Mouse (Mus musculus): ENCODE data around the gene Vmn2r82. TPM values are rescaled to one million over a fixed set of nuclear protein-coding genes. Genes with fewer than 3 reads are reported as not detected.
A peak's percentile ranks its signal among the peaks of the same experiment; 100 is the strongest.
"Not testable (repeated sequence)": the region's sequence is repeated elsewhere in the genome, so short reads cannot be mapped to it uniquely, and the experiment has no call there.

The Vmn2r82 gene
- polyA plus RNA-seq (2017; shearing (Covaris generic)), result not detected

DNA sequence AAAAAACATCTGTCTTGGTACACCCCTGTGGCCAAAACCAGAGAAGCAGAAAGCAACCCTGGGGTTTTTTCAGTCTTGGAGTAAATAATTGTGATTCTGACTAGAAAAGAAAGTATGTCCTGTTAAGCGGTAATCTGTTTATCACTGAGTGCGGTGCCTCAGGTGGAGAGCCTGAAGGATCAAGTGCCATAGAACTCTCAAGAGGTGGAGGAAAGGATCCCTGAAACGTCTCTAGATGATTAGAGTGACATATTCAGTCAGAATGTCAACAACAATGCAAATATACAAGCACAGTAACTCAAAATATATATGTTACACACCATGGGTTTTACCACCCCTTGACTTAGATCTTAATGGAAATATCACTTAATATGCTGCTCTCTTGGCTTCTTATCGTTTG is at the start of gene Vmn2r82:
TSS of gene Vmn2r82 (plus strand) at position 301 of the 400 bp plus-strand sequence.
- not testable (repeated sequence) for ATAC-seq

DNA sequence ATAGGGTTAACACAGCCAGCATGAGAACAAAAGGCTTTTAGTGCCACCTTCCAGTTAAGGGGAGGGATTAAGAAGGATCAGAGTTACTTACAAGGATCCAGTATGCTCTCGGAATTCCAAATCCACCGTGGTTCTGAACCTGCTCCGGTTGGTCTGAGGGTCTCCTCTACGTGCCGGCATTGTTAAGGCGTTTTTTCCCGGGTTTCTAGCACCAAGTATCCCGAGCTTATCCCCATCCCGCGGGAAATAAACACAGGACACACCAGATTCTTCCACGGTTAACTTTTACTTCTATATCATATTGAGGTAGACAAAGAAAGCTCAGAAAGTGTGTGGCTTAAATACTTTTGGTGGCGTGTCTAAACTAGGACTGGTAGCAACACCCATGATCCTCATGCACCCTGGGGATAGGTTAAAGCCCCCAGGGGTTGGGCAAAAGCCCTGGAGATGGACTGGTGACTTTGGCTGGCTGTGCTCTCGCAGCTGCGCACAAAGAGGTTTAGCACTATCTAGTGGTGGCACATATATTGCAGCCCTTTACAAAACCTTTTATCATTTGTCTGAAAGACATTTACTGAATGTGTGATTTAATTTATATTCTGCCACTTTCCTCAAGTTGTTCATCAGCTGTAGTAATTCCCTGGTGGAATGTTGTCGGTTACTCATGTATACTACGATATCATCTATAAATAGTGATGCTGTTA is 34.1 kb upstream of the Vmn2r82 start:
- not testable (repeated sequence) for ATAC-seq

DNA sequence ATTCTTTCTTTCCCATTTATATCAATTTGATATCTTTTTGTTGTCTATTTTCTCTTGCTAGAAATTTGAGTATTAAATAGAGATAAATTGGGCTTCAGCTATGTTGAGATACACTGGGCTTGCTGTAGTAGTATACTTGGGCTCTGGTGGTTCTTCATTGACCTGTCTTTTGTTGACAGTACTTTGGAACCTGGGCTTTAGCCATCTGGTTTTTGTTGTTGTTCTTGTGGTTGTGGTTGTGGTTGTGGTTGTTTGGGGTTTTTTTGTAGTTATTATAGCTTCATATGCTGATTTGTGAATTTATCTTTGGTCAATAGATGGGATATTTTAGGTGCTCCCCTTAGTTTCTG is 33.6 kb upstream of the Vmn2r82 start:
- ATAC-seq, result no peak

DNA sequence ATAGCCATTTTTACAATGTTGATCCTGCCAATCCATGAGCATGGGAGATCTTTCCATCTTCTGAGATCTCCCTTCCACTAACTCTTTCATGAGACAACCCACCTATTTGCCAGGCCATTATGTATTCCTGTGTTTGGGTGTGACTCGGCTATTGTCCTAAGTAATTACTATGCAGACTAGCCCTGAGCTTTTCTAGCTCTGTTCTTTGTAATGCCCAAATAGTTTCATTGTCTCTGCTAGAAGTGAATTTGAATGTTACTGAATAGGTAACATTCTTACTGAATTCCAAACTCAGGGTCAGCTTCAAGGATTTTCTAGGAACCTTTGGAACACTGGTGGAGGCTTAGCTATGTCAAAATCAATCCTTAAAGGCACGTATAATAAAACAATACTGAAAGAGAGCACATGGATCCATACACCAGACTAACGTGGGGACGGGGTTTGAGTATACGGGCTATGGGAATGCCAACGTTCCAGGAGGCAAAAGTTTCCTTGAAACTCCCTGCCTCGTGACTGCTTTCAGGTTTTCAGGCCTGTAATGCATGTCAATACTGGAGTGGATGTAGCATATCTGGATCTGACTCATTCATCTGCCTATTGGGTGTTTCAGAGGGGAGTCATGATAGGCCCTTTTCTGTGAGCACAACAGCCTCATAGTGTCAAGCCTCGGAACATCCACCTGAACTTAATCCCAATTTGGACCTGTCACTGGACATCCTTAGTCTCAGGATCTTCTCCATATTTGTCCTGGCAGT is 43.8 kb downstream of the Vmn2r82 start:
- not testable (repeated sequence) for ATAC-seq

DNA sequence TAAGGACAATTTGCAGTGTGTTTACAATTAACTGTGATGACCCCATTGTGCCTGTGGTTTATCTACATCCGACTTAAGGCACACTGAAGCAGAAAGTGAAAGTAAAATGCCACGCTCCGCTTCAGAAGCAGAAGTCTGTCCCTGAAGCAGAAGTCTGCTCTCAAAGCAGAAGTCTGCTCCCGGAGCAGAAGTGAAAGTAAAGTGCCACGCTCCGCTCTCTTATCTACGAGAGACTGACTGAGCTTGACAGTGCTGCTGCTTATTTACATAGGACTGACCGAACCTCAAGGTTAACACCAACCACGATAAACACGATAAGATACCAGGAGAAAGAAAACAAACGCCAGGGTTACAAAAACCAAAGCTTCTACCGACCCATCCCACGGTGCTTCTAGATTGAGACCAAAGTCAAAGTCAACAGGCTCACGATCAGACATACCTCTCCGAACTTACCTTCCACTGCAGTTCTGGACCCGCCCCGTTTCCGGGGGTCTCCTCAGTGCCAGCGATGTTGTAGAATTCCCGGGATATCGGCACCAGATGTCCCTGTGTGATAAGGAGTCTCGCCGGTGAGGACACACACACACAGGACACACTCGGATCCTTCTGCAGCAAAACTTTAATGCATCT is 60.9 kb downstream of the Vmn2r82 start:
- ATAC-seq, result peak; percentile 89

DNA sequence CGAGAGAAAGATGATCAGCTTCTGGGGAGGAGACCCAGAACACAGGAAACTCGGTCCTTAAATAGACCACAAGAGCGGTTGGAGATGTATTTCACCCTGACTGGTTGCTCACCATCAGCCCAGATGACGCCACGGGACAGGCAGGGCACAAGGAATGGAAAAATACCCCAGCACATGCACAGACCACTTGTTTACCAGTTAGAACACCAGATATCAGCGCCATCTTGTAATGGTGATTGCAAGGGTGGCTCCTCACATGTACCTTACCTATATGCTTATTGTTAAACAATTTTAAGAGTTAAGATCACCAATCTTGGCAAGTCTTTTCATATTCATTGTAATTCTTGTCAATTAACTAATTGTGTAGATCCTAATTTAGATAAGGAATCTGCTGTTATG is 61.5 kb downstream of the Vmn2r82 start:
- peak; percentile 8 for ATAC-seq

DNA sequence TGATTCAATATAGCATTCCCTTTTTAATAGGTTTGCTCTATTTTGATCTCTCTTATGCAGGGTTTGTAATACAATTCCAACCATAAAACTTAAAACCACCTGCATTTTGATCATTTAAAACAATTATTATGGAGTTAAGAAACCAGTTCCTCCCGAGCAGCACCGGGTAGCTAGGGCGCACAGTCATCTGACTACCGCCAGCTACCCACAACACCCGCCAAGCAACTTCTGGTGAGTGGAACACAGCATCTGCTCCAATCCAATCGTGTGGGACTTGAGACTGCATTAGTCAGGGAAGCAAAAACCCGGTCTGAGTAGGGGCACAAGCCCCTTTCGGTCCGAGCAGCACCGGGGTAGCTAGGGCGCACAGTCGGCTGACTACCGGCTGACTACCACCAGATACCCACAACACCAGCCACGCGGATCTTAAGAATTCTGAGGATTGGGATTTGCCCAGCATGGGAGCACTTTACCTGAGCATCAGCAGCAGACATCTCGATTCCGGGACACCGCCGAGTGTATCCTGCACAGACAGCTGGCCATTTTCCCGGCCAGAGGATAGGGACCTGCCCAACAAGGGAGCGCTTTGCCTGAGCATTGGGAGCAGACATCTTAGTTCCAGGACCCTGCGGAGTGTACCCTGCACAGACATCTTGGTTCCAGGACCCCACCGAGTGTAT is 79.0 kb downstream of the Vmn2r82 start:
- not testable (repeated sequence) for ATAC-seq

Other genes with a start within 250 kb of the Vmn2r82 start
- gene Vmn2r80, start 207.8 kb upstream of the Vmn2r82 start, polyA plus RNA-seq (2017; shearing (Covaris generic)), result not detected
- under 1 TPM in 1 of 2 experiments, not detected in 1; 0.09 TPM for gene Vmn2r81, start 108.8 kb upstream of the Vmn2r82 start, polyA plus RNA-seq (2017; shearing (Covaris generic))
- not detected for gene Vmn2r83, start 112.2 kb downstream of the Vmn2r82 start, polyA plus RNA-seq (2017; shearing (Covaris generic))
- 1 to 10 TPM; 2.8 to 3.8 TPM for gene Plpp2, start 177.3 kb downstream of the Vmn2r82 start, polyA plus RNA-seq (2017; shearing (Covaris generic))
- 10 to 100 TPM; 14.4 to 15.1 TPM for gene Mier2, start 198.7 kb downstream of the Vmn2r82 start, polyA plus RNA-seq (2017; shearing (Covaris generic))
- gene Theg, start 230.8 kb downstream of the Vmn2r82 start, polyA plus RNA-seq (2017; shearing (Covaris generic)), result not detected

Data from CD4-positive, CD25-positive, alpha-beta regulatory T cell, adult 4 months (primary cell).